Mouse (Mus musculus): ENCODE measurements at regions not wholly inside any gene's neighbourhood (a gene's known extent, or its start where the extent isn't known, plus 50 kb on each side); places are given as distances from the start of the nearest gene placed in this dataset.
"Not testable (repeated sequence)": the region's sequence is repeated elsewhere in the genome, so short reads cannot be mapped to it uniquely, and the experiment has no call there.

GRCm38 (mm10) chr11:71285193-71285592 lies 54.7 kb upstream of the Nlrp1b start:
- DNase-seq: no peak

DNA sequence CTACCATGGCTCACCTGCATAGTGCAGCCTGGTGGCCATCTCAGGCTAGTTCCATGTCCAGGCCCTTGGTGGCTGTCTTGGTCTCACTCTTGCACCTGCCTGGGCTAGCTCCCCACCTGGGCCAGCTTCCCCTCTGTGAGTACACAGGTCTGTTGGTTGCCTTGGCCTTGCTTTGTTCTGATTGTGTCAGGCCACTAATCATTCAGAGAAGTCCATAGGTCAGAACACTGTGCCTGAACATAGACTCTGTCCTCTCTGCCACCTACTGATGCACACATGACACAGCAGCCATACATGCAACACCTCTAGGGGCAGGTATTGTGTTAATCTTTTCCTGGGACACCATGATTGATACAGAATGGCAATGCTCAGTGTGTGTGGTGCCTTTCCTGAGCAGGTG lies 57.7 kb upstream of the Nlrp1b start:
- not testable (repeated sequence) for DNase-seq

DNA sequence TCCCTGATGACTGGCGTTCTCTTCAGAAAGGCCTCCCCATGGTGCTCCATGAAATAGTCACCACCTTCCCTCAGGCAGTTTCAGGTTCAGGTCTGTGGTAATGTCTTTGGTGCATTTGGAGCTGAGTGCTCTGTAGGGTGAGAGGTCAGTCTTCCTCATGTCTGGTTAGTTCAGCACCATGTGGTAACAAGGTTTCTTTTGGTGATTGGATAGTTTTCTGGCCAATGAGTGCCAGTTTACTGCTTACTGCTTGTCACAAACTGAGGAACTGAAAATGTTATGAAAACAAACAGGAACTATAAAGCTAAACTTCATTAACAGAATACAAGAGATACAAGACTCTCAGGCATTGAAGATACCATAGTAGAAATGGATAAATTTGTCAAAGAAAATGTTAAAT lies 59.0 kb upstream of the Nlrp1b start:
- no peak for DNase-seq

GRCm38 (mm10) chr11:71299479-71299878 lies 68.9 kb upstream of the Nlrp1b start:
- no peak for DNase-seq

GRCm38 (mm10) chr11:71323439-71323838 lies 92.9 kb upstream of the Nlrp1b start:
- no peak for DNase-seq

DNA sequence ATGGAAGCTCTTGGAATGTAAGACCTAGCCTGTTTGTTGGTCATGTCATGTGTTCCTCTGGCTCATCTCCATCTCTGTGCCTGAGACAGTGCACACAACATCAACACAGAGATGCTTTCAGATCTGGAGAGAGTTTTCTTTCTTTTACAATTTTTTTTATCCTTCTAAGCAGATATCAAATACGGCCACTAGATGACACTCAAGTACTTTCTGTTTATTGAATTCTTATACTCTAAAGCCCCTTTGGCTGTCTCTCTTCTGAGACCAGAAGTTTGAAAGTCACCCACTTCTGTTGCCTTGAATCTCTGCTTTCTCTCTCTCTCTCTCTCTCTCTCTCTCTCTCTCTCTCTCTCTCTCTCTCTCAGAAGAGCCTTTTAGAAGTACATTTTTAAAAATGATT lies 106.9 kb upstream of the Nlrp1b start:
- DNase-seq: no peak

- peak; percentile 37 for DNase-seq
Observed at GRCm38 (mm10) chr11:71346024-71346423, 115.5 kb upstream of the Nlrp1b start.

- no peak for DNase-seq
Observed at GRCm38 (mm10) chr11:71357089-71357488, 126.6 kb upstream of the Nlrp1b start.

- DNase-seq: no peak
Observed at GRCm38 (mm10) chr11:71360856-71361255, 130.3 kb upstream of the Nlrp1b start.

- DNase-seq: no peak
Observed at GRCm38 (mm10) chr11:71371871-71372270, 141.3 kb upstream of the Nlrp1b start.

DNA sequence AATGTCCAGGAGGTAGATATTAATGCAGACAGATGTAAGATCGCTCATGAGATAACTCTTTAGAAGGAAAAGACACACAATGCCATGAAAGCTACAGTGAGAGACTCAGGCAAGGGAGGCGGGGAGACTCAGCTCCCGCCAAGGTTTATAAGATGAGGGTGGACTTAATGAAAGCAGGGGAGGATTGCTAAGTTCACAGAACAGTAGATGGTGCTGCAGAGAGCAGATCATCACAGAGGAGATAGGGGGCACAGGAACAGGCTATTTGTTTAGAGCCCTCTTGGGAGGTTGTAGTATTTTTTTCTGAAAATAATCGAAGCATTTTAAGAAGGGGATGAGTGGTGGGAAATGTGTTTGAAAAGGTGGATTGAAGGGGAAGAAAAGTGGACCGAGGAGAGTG lies 144.6 kb upstream of the Nlrp1b start:
- no peak for DNase-seq

DNA sequence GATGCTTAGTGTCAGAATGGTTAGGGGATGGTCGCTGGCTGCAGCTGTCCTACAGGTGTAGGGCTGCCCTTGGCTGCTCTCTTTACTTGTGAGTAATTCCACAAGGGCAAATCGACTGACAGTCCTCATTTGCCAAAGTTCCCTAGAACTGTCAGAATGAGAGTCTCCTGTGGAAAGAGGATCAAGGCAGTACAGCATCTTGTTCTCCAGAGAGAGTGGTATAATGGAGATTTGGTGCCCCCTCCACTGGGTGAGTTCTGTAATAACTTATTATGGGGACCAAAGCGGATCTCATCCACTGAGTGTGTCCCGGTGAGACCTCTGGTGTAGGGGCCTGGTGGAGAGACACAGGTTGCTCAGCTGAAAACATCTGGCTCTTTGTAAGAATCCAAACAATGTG lies 157.9 kb upstream of the Nlrp1b start:
- DNase-seq: no peak

- DNase-seq: peak; percentile 27
Observed at GRCm38 (mm10) chr11:71389659-71390058, 159.1 kb upstream of the Nlrp1b start.

DNA sequence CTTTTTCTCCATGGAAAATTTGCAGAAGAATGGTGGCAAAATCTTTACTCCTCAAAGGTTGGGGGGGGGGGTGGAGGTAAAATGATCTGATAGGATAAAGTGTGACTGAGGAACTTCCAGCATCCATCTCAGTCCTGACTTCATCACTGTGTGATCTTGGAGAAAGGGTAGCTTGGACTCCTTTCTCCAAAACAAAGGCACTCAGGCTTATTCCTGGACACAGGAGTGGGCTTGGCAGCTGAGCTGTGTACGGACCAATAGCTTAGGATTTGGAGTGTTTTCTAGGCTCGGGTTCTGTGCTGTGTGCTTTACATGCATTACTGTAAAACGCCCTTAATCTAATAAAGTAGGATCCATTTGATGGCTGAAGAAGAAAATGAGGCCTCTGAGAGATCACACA lies 159.6 kb upstream of the Nlrp1b start:
- DNase-seq: no peak

GRCm38 (mm10) chr11:71390616-71391015 lies 160.1 kb upstream of the Nlrp1b start:
- DNase-seq: no peak

DNA sequence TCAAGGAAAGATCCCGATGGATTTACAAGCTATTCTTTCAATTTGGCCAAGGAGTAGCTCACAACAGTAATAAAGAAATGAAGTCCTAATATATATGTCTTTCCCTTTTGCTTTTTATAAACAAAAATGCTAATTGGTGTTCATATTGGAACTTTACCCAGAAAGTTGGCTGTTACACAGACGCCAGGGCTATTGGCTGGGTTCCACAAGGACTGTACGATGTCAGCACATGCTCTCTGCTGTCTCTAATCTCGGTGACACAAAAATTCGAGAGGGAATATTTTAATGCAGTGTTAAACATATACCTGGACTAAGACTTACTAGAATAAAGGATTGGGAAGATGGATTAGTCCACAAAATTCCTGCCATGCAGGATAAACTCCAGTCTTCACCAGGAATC lies 162.9 kb upstream of the Nlrp1b start:
- no peak for DNase-seq

- DNase-seq: no peak
Observed at GRCm38 (mm10) chr11:71395023-71395422, 164.5 kb upstream of the Nlrp1b start.

- no peak for DNase-seq
Observed at GRCm38 (mm10) chr11:71395631-71396030, 165.1 kb upstream of the Nlrp1b start.

- no peak for DNase-seq
Observed at GRCm38 (mm10) chr11:71400351-71400750, 169.8 kb upstream of the Nlrp1b start.

GRCm38 (mm10) chr11:71401411-71402276 lies 171.1 kb upstream of the Nlrp1b start:
- DNase-seq: no peak

DNA sequence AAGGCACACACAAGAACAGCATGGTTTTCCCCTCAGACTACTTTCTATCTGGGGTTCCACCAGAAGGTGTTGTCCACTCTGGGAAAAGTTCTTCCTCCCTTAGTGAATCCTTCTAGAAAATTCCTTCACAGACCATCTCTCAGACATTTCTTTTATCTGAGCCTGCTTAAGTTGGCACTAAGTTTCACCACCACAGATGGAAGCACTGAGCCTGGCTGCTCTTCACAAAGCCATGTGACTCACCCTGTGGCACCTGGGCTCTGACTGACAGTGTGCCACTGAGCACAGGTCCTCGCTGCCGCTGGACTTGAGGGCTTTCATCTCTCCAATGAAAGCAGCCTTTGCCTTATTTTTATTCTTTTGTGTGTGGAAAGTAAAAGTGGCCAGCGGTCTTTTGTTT lies 173.8 kb upstream of the Nlrp1b start:
- DNase-seq: no peak

- DNase-seq: no peak
Observed at GRCm38 (mm10) chr11:71407043-71407442, 176.5 kb upstream of the Nlrp1b start.

GRCm38 (mm10) chr11:71409211-71409765 lies 178.8 kb upstream of the Nlrp1b start:
- DNase-seq: no peak

- DNase-seq: no peak
Observed at GRCm38 (mm10) chr11:71410582-71410981, 180.0 kb upstream of the Nlrp1b start.

DNA sequence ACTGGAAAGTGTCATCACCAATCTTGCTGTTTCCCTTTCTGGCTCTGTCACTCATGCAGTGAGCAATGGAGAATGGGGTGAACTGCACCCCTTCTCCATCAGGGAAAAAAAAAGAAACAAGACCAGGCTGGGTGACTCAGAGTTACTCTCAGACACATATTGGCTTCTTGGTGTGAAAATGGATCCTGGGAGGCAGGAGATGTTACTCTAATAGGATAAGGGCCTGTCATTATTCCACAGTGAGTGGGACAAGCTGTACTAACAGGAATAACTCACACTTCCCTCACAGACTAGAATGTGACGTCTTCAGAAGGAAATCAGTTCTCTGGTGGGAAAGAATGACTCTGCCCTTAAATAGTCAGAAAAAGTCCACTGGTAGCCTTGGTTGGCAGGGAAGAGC lies 181.4 kb upstream of the Nlrp1b start:
- DNase-seq: no peak
